Mouse (Mus musculus): ENCODE data around the gene Fbxw4. TPM values are rescaled to one million over a fixed set of nuclear protein-coding genes. Genes with fewer than 3 reads are reported as not detected.

Gene Fbxw4
- polyA plus RNA-seq (2012; ENCODE audit: low replicate concordance) = 44.7 and 46.7 TPM in 2 replicates

DNA sequence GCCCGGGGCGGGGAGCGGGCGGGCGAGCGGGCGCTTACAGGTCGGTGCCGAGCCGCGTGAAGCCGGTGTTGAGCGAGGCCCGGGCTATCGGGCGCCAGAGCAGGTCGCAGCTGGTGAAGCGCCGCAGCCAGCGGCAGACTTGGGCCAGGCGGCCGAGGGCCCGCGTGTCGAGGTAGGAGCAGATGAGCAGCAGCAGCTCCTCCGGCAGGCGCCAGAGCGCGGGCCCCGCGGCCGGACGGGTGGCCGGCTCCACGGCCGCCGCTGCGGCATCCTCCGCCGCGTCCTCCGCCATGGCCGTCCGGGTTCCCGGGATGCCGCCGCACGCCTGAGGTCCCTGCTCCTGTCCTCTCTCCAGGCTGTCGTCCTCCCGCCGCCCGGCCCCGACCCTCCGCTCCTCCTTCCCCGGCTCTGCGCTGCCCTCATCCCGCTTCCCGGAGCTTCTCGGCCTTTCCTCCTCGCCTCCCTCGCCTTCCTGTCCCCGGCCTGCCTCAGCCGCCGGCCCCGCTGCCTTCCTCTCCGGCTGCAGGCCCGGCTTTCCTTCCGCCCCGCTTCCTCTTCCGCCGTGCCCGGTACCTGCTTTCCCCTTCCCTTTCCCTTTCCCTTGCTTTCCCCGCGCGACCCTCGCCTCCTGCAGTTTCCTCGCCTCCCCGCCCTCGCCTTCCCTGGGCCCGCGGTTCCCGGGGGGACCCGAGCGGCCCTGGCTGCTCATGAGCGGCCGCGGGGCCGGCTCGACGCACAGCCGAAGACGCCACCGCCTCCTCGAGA is at the start of gene Fbxw4:
Gene Fbxw4 (minus strand): TSS at position 575 of the 765 bp plus-strand sequence.

DNA sequence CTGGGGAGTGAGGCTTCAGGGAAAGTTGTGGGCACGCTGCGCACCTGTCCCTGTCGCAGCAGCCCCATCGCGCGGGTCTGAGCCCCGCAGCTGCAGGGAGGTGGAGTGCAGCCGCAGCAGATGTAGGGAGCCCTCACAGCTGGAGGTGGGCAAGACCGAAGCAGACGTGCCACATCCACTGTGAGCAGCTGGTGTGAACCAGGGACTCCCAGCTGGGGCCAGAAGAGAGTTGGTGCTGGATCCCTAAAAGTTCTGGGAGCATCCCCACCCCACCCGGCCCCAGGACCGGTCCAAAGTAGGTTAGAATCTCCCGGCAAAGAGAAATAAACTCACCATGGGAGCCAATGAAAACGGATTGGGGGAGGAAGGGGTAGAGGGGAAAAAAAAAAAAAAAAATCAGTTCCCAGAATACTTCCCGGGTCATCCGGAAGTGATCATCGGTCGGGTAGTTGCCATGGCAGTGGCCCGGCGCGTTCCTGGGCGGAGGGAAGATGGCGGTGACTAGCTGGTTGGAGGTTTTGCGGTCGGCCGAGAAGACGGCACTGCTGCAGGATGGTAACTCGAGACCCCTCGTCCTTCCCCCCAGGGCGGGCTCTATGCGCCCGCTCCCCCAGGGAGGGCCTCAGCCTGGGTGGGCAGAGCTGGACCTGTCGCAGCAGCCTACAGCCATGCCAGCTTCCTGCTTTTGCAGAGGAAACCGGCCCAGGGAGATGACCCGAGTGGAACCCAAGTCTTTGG is 99.8 kb downstream of the Fbxw4 start, which contains the start of the genes Poll and Gm17018:
Gene Poll (minus strand): TSS at position 379 of the 738 bp plus-strand sequence.
Gene Gm17018 (plus strand): TSS at position 463 of the 738 bp plus-strand sequence.

Other genes starting within 250 kb of the Fbxw4 start
- gene Poll, start 99.8 kb downstream of the Fbxw4 start, polyA plus RNA-seq (2012; ENCODE audit: low replicate concordance) = 11.7 and 12.6 TPM in 2 replicates
- gene Gm17018, start 99.7 kb downstream of the Fbxw4 start, polyA plus RNA-seq (2012; ENCODE audit: low replicate concordance) = 19.5 and 28.8 TPM in 2 replicates
- not detected in 2 replicates for gene Fgf8, start 82.6 kb upstream of the Fbxw4 start, polyA plus RNA-seq (2012; ENCODE audit: low replicate concordance)
- 51.5 and 61.6 TPM in 2 replicates for gene Npm3, start 89.3 kb upstream of the Fbxw4 start, polyA plus RNA-seq (2012; ENCODE audit: low replicate concordance)
- gene Mgea5, start 123.5 kb upstream of the Fbxw4 start, polyA plus RNA-seq (2012; ENCODE audit: low replicate concordance) = 37.7 and 55.2 TPM in 2 replicates
- gene Kcnip2, start 155.7 kb upstream of the Fbxw4 start, polyA plus RNA-seq (2012; ENCODE audit: low replicate concordance) = 0.56 and 0.98 TPM in 2 replicates